Mouse (Mus musculus) regulatory T cell (primary cell): Measurements from ENCODE around the gene Gcnt7.

Source experiments
- in situ Hi-C: fragments of 300-600 bp; cut with MboI, MseI; formaldehyde crosslinking; loops from one replicate; pipeline ENCODE4 v1.15.1; 2025; ENCODE audit warnings: high pct_unique_total_duplicates

Gene Gcnt7

DNA sequence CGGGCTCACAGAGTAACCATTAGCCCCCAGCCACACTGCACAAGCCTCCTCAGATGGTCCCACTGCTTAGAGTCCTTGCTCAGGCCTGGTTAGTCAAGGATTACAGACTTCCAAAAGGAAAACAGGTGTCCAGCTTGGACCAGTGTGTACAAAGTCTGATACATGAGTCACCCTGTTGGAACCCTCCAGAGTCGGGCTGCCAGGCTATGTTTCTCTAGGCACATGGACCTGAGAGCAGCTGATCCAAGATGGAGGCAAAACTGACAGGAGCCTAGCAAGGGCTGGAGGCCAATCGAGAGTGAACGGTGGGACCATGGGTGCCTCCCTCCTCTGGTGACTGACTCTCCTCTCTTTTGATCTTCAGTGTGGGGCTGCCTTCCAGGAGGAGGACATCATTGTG is 4.4 kb upstream of the Gcnt7 start:
- in situ Hi-C loops = loop anchor here (10.0 kb wide), 1 partner anchor 1598 kb away; no protein-coding TSS in a partner anchor

DNA sequence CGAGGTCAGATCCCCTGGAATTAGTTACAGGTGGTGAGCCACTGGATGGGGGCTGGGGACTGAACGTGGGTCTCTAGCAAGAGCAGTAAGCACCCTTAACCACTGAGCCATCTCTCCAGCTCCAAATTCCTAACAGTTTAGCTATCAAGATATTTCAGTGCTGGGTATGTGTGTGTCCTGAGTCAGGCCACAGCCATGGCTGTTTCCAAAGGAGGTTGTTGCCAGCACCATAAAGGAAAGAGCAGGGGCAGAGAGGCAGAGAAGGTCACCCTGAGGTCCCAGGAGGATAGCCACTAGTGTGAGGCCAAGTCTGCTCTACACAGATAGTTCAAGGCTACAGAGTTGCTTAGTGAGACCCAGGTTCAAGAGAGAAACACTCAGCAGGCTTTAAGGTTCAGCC is 2.3 kb upstream of the Gcnt7 start:
- in situ Hi-C loops = loop anchor here (10.0 kb wide), 1 partner anchor 1596 kb away; no protein-coding TSS in a partner anchor

DNA sequence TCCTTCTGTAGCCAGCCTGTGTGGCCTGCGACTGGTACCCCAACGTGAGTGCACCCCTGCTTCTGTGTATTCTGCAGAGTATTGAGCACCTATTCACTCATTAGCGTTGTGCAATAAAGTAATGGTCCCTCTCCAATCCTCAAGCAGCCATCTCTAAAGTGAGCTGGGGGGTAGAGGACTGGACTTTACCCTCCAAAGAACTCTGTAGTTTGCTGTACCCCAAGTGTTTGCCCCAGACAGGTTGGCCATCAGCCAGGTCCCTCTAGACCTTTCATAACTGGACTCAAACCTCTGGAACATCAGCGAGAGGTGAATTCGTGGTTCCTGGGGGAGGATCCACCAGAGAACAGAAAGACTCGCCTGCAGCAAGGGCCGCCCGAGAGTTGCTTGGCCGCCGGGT is 5.9 kb downstream of the Gcnt7 start:
- in situ Hi-C loops = no loop called here

DNA sequence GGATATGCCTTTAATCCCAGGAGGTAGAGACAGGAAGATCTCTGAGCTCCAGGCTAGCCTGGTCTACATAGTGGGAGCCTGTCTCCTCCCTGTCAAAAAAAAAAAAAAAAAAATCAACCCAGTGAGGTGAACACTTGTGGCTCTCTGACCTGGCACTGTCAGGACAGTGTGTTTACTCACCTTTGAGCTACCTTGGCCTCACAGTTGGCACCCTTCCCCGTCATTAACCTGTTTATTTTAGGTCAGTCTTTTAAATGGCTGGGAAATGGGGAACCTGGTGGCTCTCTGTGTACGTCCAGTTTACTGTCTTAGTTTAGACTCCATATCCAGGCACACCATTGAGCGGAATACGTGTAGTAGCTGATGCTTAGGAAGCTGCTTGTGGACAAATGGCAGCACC is 6.4 kb downstream of the Gcnt7 start:
- in situ Hi-C loops = no loop called here

DNA sequence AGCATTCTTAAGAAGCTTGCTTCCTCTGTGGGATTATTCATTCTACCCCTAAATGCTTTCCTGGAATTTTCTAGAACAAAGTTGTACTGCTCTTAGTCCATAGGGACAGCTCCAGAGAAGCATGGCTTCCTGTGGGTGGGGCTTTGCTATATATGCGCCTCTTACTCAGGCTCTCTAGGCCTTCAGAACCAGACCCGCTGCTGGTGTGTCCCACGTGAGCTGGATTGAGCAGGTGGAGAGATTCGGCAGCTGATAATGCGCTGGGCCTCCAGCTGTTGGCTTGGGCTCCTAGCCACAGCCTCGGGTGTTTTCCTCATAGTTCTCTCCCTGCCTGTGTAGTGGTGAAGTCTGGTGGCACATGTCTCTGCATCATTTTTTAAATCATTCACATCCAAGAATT is 7.8 kb downstream of the Gcnt7 start:
- in situ Hi-C loops = no loop called here

DNA sequence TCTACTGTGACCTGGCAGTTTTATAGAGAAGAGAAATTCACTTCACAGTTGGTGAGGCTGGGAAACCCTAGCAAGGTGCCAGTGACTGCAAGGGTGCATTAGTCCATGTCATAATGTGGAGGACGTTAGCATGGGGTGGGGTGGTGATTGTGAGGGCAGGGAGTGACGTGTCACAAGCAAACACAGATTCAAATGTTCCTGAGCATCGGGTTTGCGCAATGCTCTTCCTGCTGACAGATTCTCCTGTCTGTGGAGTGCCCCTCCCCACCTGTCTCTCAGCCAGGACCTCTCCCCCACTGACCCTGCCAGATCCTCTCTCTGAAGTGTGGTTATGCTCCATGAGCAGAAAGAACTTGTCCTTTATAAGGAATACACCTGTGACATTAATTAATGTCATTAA is 10.1 kb downstream of the Gcnt7 start:
- in situ Hi-C loops = no loop called here

DNA sequence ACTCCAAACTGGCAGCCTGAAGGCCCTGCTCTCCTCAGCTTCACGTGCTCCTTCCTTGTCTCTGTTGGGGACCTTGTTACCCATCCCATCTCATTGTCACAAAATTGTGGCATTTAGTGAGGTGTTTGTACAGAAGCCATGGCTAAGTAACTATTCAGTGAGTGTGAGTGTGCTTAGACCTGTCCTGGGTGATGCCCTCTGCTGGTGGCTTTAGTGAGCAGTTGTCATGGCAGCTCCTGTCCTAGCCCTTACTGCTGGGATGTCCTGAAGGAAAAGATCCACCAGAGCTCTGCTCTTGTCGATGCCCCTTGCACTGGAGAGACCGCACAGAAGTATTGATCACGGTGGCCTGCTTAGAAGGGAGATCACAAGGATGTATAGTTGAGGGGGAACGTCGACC is 11.1 kb downstream of the Gcnt7 start:
- in situ Hi-C loops = no loop called here

DNA sequence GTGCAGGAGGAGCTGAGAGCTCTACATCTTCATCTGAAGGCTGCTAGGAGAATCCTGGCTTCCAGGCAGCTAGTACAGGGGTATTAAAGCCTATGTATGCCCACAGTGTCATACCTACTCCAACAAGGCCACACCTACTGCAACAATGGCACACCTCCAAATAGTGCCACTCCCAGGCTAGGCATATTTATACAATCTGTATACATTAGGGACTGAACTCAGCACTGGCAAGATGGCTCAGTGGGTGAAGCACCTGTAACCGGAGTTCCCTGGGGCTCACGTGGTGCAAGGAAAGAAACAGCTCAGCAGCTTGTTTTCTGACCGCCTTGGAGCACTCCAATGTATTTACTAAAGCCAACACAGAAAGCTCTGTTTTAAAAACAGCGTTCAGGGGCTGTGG is 12.8 kb downstream of the Gcnt7 start:
- in situ Hi-C loops = no loop called here

DNA sequence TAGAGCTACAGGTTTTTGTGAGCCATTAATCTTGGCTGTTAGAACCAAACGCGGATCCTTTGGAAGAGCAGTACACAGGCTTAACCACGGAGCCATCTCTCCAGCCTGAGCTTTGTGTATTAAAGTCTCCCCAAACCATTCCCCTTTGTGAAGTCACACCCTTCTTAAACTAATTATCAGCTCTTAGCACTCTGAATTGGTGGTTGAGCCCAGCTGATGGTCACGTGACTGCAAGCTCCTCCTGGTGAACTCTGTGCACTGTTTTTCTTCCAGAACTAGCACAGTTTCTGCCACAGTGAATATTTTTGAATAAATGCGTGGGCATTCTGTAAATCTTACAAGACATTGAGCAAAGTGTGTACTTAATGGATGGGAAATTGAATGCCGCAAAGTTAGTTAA is 17.2 kb downstream of the Gcnt7 start:
- in situ Hi-C loops = no loop called here

DNA sequence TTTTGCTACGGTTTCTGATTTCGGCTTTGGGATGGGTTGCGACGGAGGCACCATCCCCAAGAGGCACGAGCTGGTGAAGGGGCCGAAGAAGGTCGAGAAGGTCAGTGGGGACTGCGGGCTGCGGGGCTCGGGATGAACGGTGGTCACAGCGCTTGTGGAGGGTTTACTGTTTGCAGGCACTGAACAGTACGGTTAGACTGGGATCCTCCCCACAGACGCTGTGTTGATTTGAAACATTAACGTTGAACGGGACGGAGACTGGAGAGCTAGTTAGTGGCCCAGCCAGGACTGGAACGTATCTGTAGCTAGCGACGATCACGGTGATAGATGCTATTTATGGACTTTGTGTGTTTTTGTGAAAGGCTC is 17.8 kb downstream of the Gcnt7 start:
- in situ Hi-C loops = no loop called here

DNA sequence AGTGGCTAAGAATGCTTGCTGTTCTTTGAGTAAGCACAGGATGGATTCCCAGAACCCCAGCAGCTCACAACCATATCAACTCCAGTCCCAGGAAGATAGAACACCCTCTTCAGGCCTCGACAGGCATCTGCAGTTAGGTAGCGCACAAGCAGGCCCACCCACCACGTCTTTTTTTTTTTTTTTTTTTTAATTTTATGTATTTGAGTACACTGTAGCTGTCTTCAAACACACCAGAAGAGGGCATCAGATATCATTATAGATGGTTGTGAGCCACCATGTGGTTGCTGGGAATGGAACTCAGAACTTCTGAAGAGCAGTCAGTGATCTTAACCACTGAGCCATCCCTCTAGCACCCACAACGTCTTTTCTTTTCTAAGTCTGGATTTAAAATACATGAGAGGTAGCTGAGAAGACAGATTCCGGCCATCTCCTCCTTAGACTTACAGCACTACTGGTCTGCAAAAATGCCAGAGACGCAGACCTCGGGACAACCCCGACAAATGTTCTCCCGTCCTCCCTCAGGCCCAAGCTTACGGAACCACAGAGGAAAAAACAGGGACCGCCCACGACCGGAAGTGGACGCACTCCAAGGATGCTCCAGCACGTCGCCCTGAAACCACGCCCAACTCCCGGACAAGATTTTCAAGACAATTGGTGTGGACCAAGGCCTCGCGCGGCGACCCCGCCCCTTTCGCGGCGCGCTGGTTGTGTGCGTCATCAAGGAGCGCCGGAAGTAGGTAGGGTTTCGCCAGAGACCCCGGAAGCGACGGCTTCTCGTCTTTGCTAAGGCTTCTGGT is 18.4 kb downstream of the Gcnt7 start, which contains the start of gene Rtf2:
TSS of gene Rtf2 (plus strand) at position 714 of the 797 bp plus-strand sequence.
- in situ Hi-C loops = loop anchor here (5.0 kb wide), 1 partner anchor 63 kb away; no protein-coding TSS in a partner anchor

DNA sequence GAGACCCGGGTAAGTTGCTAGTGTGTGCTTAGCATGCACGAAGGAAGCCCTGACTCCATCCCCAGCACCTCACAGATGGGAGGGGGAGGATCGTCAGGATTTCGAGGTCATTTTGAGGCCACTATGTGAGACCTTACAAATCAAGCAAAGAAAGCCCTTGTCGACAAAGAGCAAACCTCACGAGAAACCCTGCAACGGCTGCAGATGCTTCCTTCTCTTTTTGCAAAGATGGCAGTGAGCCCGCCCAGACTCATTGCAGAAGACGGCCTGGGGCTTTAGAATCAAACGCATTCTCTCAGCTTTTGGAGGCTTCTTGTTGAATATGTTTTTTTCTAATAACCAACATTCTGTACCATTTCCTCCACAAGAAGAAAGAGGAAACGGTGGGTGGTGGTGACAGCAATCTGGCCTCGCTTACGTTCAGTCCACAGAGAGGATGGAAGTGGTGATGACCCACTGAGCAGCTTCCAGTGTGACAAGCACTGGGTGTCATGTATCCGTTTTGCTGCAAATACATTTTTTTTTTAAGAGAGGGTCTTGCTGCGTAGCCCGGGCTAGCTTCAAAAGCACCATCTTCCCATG is 20.9 kb downstream of the Gcnt7 start:
- in situ Hi-C loops = loop anchor here (5.0 kb wide), 1 partner anchor 60 kb away; no protein-coding TSS in a partner anchor

DNA sequence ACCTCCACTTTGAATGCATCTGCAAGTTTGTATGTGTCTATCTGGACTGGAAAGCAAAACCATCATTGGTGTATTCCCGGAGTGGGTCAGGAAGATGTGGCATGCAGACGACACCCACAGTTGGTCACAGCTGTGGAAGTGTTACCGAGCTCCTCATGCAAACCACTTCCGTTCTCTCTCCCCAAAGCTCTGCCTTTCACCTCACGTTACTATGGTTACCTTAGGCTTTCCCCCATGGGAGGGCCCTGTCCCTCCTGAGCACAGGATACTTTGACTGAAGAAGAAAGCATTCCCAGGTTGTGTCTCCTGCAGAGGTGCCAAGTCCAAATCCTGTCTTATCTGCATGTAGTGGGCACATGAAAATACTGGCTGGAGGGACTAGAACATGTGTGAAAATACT is 24.6 kb downstream of the Gcnt7 start:
- in situ Hi-C loops = no loop called here

DNA sequence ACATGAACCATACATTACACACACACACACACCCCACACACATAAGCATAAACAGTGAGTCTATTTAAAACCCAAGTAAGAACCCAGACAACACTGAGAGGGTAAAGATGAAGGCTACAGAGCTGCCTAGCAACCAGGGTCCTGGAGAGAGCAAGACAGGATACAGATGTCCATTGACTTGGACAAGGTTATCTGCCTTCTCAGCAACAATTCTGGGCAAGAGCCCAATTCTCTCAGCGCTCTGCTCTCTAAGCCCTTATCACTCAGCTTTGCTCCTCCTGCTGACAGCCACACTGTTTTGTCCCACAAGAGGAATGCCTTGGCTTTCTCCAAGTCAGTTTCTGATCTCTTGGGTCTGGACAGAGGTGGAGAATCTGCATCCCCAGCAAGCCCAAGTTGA is 27.8 kb downstream of the Gcnt7 start:
- in situ Hi-C loops = no loop called here

DNA sequence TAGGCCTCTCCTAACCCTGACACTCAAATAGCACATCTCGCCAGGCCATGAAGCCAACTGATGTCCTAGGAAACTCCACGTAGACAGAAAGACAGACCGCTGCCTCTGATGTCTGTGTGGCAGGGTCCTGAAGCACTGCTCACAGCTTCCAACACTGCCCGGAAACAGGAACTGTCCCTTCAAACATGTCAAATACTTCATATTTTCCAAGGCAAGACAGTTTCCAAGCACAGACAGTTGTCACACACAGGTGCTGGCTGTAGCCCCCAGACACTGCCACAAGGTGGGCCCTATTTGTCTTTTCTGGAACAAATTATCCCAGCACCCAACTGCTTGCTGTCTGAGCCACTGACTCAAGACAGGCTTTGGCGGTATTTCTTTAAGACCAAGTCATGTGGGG is 40.2 kb downstream of the Gcnt7 start:
- in situ Hi-C loops = no loop called here

DNA sequence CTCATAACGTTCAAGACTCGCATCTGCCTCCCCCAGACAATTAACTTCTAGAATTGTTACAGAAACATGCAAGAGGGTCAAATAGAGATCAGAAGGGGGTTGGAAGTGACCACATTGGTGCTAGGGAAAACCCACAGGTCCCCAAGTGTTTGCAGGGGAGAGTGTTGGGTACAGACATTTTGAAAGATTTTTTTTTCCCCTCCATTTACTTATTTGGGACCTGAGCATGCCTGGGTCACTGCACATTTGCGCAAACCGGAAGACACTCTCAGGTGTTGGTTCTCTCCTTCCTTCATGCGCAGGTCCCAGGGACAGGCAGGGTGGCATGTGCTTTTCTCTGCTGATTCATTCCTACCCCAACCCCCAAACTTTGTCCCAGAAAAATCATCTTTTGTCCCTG is 41.5 kb downstream of the Gcnt7 start:
- in situ Hi-C loops = no loop called here

DNA sequence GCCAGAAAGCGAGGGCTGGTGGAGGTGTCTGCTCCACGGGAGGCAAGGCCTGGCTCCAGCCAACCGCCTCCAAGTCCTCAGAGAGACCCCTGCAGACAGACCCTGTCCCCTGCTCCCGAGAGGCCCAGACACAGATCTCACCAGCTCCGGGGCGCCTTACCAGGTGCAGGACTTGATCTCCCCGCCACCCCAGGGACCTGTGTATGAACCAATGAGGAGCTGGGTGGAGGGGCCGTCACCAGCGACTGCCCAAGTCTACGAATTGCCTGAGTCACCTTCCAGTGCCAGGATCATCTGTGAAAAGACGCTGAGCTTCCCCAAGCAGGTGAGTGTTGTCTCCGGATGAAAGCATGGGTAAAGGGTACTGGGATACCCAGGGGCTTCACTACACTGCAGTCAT is 42.2 kb downstream of the Gcnt7 start:
- in situ Hi-C loops = no loop called here

DNA sequence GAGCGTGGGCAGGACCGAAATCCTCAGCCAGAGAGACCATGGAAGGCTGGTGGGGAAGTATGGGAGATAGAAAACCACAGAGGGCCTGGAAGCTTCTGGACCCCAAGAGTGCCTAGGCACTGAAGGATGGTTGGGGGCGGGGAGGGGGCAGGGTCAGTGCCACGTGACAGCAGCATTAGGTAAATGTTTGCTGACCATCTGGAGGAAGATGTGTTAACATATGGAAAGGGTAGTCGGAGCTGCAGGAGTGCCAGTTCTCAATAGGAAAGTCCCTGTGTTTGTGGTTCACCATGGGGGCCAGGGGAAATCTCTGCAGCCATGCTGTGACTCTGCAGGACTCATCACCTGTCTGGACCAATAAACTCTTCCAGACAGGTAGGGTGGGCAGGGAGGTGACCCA is 44.5 kb downstream of the Gcnt7 start:
- in situ Hi-C loops = no loop called here

DNA sequence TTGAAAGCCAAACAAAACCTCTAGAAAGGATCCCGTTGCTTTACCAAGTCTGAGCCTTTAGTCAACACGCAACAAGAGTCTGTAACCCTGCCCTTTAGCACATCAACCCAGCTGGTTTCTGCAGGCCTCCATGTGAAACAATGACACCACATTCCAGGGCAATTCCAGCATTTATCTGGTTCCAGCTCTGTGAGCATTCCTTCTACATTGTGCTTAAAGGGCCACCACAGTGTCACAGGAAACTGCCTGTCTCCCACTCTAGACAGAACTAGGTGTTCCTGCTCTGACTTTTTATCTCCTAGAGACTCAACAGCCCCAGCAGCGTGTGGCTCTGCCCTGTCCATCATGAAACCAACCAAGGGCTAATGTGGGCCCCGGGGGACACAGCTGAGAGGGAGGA is 45.1 kb downstream of the Gcnt7 start:
- in situ Hi-C loops = no loop called here

DNA sequence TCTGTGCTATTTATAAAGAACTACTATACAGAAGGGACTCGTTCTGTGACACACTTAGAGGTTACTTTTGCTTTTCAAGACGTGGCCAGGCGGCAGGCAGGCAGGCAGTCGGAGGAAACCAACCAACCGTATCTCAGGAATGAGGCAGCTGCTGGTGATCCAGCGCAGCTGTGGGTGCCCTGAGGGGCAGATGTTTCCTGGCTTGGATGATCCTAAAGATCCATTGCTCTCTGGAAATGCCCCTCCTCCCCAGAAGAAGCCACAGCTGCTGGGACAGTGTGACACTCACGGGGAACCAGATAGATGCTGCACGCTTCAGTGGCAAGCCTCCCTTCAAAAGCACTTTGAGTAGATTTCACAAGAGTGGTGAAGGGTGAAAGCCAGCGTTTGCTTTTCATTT is 45.9 kb downstream of the Gcnt7 start:
- in situ Hi-C loops = no loop called here

DNA sequence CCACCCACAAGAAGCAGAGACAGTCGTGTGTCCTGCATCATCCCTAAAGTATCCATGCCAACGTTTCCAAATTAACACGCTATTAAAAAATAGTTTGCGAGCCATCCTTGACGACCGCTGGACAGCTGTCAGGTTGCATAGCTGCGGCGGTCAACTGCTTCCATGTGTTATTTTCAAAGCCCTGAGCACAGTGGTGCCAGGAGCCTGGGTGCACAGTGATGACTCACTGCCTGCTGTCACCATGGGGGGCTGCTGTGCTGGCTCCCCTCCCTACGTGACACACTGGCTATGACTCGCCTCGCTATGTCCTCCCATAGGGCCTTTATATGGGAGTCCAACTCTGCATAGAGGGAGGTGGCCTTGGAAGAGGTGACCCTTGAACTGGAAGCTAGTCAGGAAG is 47.3 kb downstream of the Gcnt7 start:
- in situ Hi-C loops = no loop called here

DNA sequence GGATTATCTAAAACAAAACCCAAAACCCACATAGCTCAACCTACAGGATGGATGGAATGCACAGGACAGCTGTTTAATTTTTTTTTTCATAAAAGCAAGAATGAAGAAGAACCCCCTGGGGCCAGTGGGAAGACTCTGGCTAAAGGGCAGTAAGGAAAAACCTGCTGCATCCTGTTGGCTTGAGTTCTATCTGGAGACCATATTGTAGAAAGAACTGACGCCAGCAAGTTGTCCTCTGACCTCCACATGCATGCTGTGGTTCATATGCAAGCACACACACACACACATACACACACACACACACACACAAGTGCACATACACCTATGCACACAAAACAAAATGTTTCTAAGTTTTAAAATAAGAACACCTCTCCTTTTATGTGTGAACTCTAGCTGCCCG is 47.7 kb downstream of the Gcnt7 start:
- in situ Hi-C loops = no loop called here

DNA sequence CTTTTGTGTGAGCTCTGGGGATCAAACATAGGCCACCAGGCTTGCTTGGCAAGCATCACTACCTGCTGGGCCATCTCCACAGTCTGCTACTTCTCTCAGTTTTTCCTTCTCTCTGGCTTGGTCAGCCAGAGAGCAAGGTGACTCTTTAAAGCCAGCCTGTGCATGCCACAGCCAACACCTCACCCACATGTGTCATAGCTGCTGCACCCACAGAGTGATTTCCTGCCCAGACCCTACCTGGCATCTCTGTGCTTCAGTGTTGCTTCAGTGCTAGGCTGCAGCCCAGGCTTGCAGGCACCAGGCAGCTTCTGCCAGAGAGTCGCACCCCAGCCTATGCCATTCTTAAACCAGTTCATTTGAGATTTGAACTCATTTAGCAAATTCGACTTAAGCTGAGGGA is 50.9 kb downstream of the Gcnt7 start:
- in situ Hi-C loops = no loop called here
